Mouse (Mus musculus) G1E (cell line): Measurements from ENCODE around the gene Mgat4c. TPM values are rescaled to one million over a fixed set of nuclear protein-coding genes. Genes with fewer than 3 reads are reported as not detected.

Experiments used
- ATAC-seq: 2 replicates; pipeline ENCODE4 v1.8.0; 2016; ENCODE audit warnings: mild to moderate bottlenecking; ENCODE audit not compliant: insufficient number of reproducible peaks, poor library complexity, low FRiP score, severe bottlenecking; ENCODE audit errors: extremely low read depth
- DNase-seq: peaks from one replicate; pipeline ENCODE4 v3.0.0; 2012; ENCODE audit warnings: low spot score
- H3K27me3 ChIP-seq: 2 replicates; pipeline ENCODE4 v1.6.1; 2012; ENCODE audit warnings: mild to moderate bottlenecking, low read length, inconsistent platforms; ENCODE audit not compliant: insufficient read depth
- H3K36me3 ChIP-seq: replicated peaks from 2 replicates; pipeline ENCODE3; 2012; ENCODE audit warnings: mild to moderate bottlenecking, inconsistent platforms
- H3K4me1 ChIP-seq: 2 replicates; pipeline ENCODE4 v1.6.1; 2012; ENCODE audit warnings: low read depth, low read length, inconsistent platforms, mixed read lengths; ENCODE audit not compliant: insufficient read depth
- H3K4me3 ChIP-seq: 2 replicates; pipeline ENCODE4 v1.5.1; 2012; ENCODE audit warnings: low read depth, mild to moderate bottlenecking, inconsistent platforms, low read length, moderate library complexity, mixed read lengths
- H3K9me3 ChIP-seq: replicated peaks from 2 replicates; pipeline ENCODE4 v1.6.1; 2012; ENCODE audit warnings: inconsistent platforms
- CTCF ChIP-seq: IDR thresholded peaks from 2 replicates; pipeline ENCODE4 v1.5.1; 2012; ENCODE audit warnings: low read depth, low read length, inconsistent platforms, mixed read lengths
- GATA1 ChIP-seq: IDR thresholded peaks from 2 replicates; pipeline ENCODE4 v1.6.1; 2012; ENCODE audit warnings: borderline replicate concordance, low read length, inconsistent platforms, mixed read lengths
- GATA2 ChIP-seq: IDR thresholded peaks from 2 replicates; pipeline ENCODE4 v1.6.1; 2012; ENCODE audit warnings: low read depth, low read length, inconsistent platforms, borderline replicate concordance
- POLR2AphosphoS5 ChIP-seq: IDR thresholded peaks from 2 replicates; pipeline ENCODE4 v1.6.1; 2012; ENCODE audit warnings: low read depth, low read length, inconsistent platforms; ENCODE audit not compliant: insufficient replicate concordance
- TAL1 ChIP-seq: conservative IDR thresholded peaks from 2 replicates; pipeline ENCODE4 v1.6.1; 2012; ENCODE audit warnings: low read depth, low read length, inconsistent platforms, mixed read lengths
- polyA plus RNA-seq: library from polyadenylated mRNA; stranded (reverse); fragments of >175 nt; gene quantifications from 2 replicates; pipeline ENCODE4 v1.2.3, GENCODE M21; 2012
- total RNA-seq, 2 experiments: library from RNA; stranded (forward) in 1 of 2; stranded (reverse) in 1 of 2; fragments of 200-1000 nt in 1 of 2; fragments of >200 nt in 1 of 2; fragmentation: Nextera tagmentation in 1 of 2; gene quantifications; 2 replicates each; pipeline ENCODE4 v1.2.3; 2014 to 2017

Mgat4c gene
- total and polyA plus RNA-seq, 3 experiments: 0.27 TPM; not detected in 2

GRCm38 (mm10) chr10:102308892-102309479, 627.7 kb downstream of the Mgat4c start:
- Histone ChIP-seq H3K9me3 (0 out of 2 replicates have a peak, but pooled peaks cover 4% of the 10 kb centered on the region), H3K27me3 (no peaks in the 10 kb centered on the region), H3K4me3 (no peak overlapping the region), H3K4me1 (no peaks in the 10 kb centered on the region), H3K36me3 (no peaks in the 10 kb centered on the region)
- no peak for TF ChIP-seq CTCF
- no peak for TF ChIP-seq GATA2
- TF ChIP-seq GATA1: no peak
- TF ChIP-seq POLR2AphosphoS5: no peak
- TF ChIP-seq TAL1: no peak
- DNase-seq (no peak), ATAC-seq (no peak)

GRCm38 (mm10) chr10:102365685-102366381, 684.5 kb downstream of the Mgat4c start:
- no peaks in the 10 kb centered on the region for H3K27me3 ChIP-seq
- no peaks in the 10 kb centered on the region for H3K9me3 ChIP-seq
- H3K4me3 ChIP-seq: no peak overlapping the region
- H3K4me1 ChIP-seq: no peaks in the 10 kb centered on the region
- H3K36me3 ChIP-seq: no peaks in the 10 kb centered on the region
- TF ChIP-seq CTCF: no peak
- TF ChIP-seq GATA1: no peak
- TF ChIP-seq POLR2AphosphoS5: no peak
- TF ChIP-seq TAL1: no peak
- TF ChIP-seq GATA2: no peak
- DNase-seq (no peak), ATAC-seq (no peak)

- H3K9me3 ChIP-seq: no peaks in the 10 kb centered on the region
- TF ChIP-seq CTCF (no peak), POLR2AphosphoS5 (no peak), GATA2 (no peak), GATA1 (no peak), TAL1 (no peak)
- H3K27me3 ChIP-seq: no peaks in the 10 kb centered on the region
- H3K4me1 ChIP-seq: no peaks in the 10 kb centered on the region
- H3K36me3 ChIP-seq: no peaks in the 10 kb centered on the region
- ATAC-seq (no peak), DNase-seq (no peak)
- no peak overlapping the region for H3K4me3 ChIP-seq
These were observed 689.3 kb downstream of the Mgat4c start for GRCm38 (mm10) chr10:102370576-102370975.

- H3K4me1 ChIP-seq: no peaks in the 10 kb centered on the region
- TF ChIP-seq GATA1 (no peak), TAL1 (no peak), CTCF (no peak), GATA2 (no peak), POLR2AphosphoS5 (no peak)
These were observed 690.8 kb downstream of the Mgat4c start for GRCm38 (mm10) chr10:102372111-102372510.

GRCm38 (mm10) chr10:102374061-102374460, 692.8 kb downstream of the Mgat4c start:
- Histone ChIP-seq H3K9me3 (no peaks in the 10 kb centered on the region), H3K27me3 (no peaks in the 10 kb centered on the region), H3K4me3 (no peak overlapping the region), H3K36me3 (no peaks in the 10 kb centered on the region), H3K4me1 (no peaks in the 10 kb centered on the region)
- ATAC-seq: no peak
- DNase-seq: no peak
- TF ChIP-seq TAL1 (no peak), GATA1 (no peak), POLR2AphosphoS5 (no peak), CTCF (no peak)

More at GRCm38 (mm10) chr10:102372111-102372510, 690.8 kb downstream of the Mgat4c start:
- H3K27me3 ChIP-seq: no peaks in the 10 kb centered on the region
- no peaks in the 10 kb centered on the region for H3K36me3 ChIP-seq
- ATAC-seq: no peak
- no peak overlapping the region for H3K4me3 ChIP-seq
- H3K9me3 ChIP-seq: no peaks in the 10 kb centered on the region
- no peak for DNase-seq

- DNase-seq (no peak), ATAC-seq (no peak)
- Histone ChIP-seq H3K9me3 (no peaks in the 10 kb centered on the region), H3K27me3 (no peaks in the 10 kb centered on the region), H3K36me3 (no peaks in the 10 kb centered on the region), H3K4me3 (no peak overlapping the region), H3K4me1 (no peaks in the 10 kb centered on the region)
- TF ChIP-seq POLR2AphosphoS5 (no peak), GATA1 (no peak), CTCF (no peak), TAL1 (no peak), GATA2 (no peak)
These were observed 696.1 kb downstream of the Mgat4c start for GRCm38 (mm10) chr10:102377377-102377776.
